Mouse (Mus musculus): ENCODE data around the gene Slc36a2.

- TF ChIP-seq POLR2A (IDR thresholded peaks at IDR 0.05; ENCODE audit: borderline replicate concordance, extremely low read depth, insufficient read depth, insufficient read length, poor library complexity, severe bottlenecking) (no peak), CTCF (IDR thresholded peaks at IDR 0.05; ENCODE audit: borderline replicate concordance, extremely low read depth, insufficient read depth, insufficient read length) (no peak)
These were observed 47.2 kb downstream of the Slc36a2 start for GRCm38 (mm10) chr11:55137646-55138045.
